Mouse (Mus musculus): ENCODE data around the gene Nkapd1. TPM values are rescaled to one million over a fixed set of nuclear protein-coding genes. Genes with fewer than 3 reads are reported as not detected.

The Nkapd1 gene
- polyA plus RNA-seq, 1 experiment from 2014 or later: 35.3 TPM

- WGBS: 76% methylated on average over 10 of the region's 10 CpGs
- Histone ChIP-seq H3K27ac (replicated peaks; ENCODE audit: low read depth, low read length) (no peak overlapping the region), H3K9ac (replicated peaks; ENCODE audit: low read length) (no peak overlapping the region), H3K4me2 (ENCODE audit: low read depth, low read length) (no peak overlapping the region), H3K4me1 (ENCODE audit: control insufficient read depth, insufficient read depth, low read length) (no peaks in the 10 kb centered on the region), H3K36me3 (replicated peaks; ENCODE audit: control insufficient read depth, insufficient read depth, low read depth, low read length) (no peaks in the 10 kb centered on the region), H3K27me3 (ENCODE audit: control insufficient read depth, insufficient read depth, low read length) (no peaks in the 10 kb centered on the region), H3K9me3 (replicated peaks; ENCODE audit: control insufficient read depth, low read length) (no peaks in the 10 kb centered on the region), H3K4me3 (ENCODE audit: low read depth, low read length) (no peak overlapping the region)
- ATAC-seq (replicated peaks; ENCODE audit: insufficient number of reproducible peaks, low FRiP score, low TSS enrichment, low read depth) (no peak), DNase-seq (ENCODE audit: low spot score) (no peak)
These were observed 47.4 kb downstream of the Nkapd1 start for GRCm38 (mm10) chr9:50569599-50570525.

- no peak overlapping the region for H3K27ac ChIP-seq (replicated peaks; ENCODE audit: low read depth, low read length)
- no peak for DNase-seq (ENCODE audit: low spot score)
- no peak overlapping the region for H3K9ac ChIP-seq (replicated peaks; ENCODE audit: low read length)
- no peaks in the 10 kb centered on the region for H3K4me1 ChIP-seq (ENCODE audit: control insufficient read depth, insufficient read depth, low read length)
- 88% methylated on average over 2 of the region's 2 CpGs for WGBS
- no peak overlapping the region for H3K4me2 ChIP-seq (ENCODE audit: low read depth, low read length)
- no peaks in the 10 kb centered on the region for H3K36me3 ChIP-seq (replicated peaks; ENCODE audit: control insufficient read depth, insufficient read depth, low read depth, low read length)
- no peaks in the 10 kb centered on the region for H3K9me3 ChIP-seq (replicated peaks; ENCODE audit: control insufficient read depth, low read length)
- H3K4me3 ChIP-seq (ENCODE audit: low read depth, low read length): no peak overlapping the region
- H3K27me3 ChIP-seq (ENCODE audit: control insufficient read depth, insufficient read depth, low read length): no peaks in the 10 kb centered on the region
- no peak for ATAC-seq (replicated peaks; ENCODE audit: insufficient number of reproducible peaks, low FRiP score, low TSS enrichment, low read depth)
These were observed 49.4 kb downstream of the Nkapd1 start for GRCm38 (mm10) chr9:50567881-50568280.

- ATAC-seq (replicated peaks; ENCODE audit: insufficient number of reproducible peaks, low FRiP score, low TSS enrichment, low read depth) (no peak), DNase-seq (ENCODE audit: low spot score) (no peak)
- no peak overlapping the region for H3K4me3 ChIP-seq (ENCODE audit: low read depth, low read length)
- WGBS: 87% methylated on average over 4 of the region's 4 CpGs
- H3K4me1 ChIP-seq (ENCODE audit: control insufficient read depth, insufficient read depth, low read length): no peaks in the 10 kb centered on the region
- no peak overlapping the region for H3K9ac ChIP-seq (replicated peaks; ENCODE audit: low read length)
- H3K9me3 ChIP-seq (replicated peaks; ENCODE audit: control insufficient read depth, low read length): no peaks in the 10 kb centered on the region
- H3K27me3 ChIP-seq (ENCODE audit: control insufficient read depth, insufficient read depth, low read length): no peaks in the 10 kb centered on the region
- H3K4me2 ChIP-seq (ENCODE audit: low read depth, low read length): no peak overlapping the region
- no peak overlapping the region for H3K27ac ChIP-seq (replicated peaks; ENCODE audit: low read depth, low read length)
- H3K36me3 ChIP-seq (replicated peaks; ENCODE audit: control insufficient read depth, insufficient read depth, low read depth, low read length): no peaks in the 10 kb centered on the region
These were observed 49.9 kb downstream of the Nkapd1 start for GRCm38 (mm10) chr9:50567372-50567771.

GRCm38 (mm10) chr9:50565940-50566339 lies 51.3 kb downstream of the Nkapd1 start:
- no peak for ATAC-seq (replicated peaks; ENCODE audit: insufficient number of reproducible peaks, low FRiP score, low TSS enrichment, low read depth)
- H3K9me3 ChIP-seq (replicated peaks; ENCODE audit: control insufficient read depth, low read length): no peaks in the 10 kb centered on the region

GRCm38 (mm10) chr9:50565173-50565572 lies 52.1 kb downstream of the Nkapd1 start:
- Histone ChIP-seq H3K9me3 (replicated peaks; ENCODE audit: control insufficient read depth, low read length) (no peaks in the 10 kb centered on the region), H3K4me3 (ENCODE audit: low read depth, low read length) (no peak overlapping the region), H3K36me3 (replicated peaks; ENCODE audit: control insufficient read depth, insufficient read depth, low read depth, low read length) (no peaks in the 10 kb centered on the region), H3K4me2 (ENCODE audit: low read depth, low read length) (no peak overlapping the region), H3K27ac (replicated peaks; ENCODE audit: low read depth, low read length) (no peak overlapping the region), H3K27me3 (ENCODE audit: control insufficient read depth, insufficient read depth, low read length) (no peaks in the 10 kb centered on the region), H3K4me1 (ENCODE audit: control insufficient read depth, insufficient read depth, low read length) (no peaks in the 10 kb centered on the region), H3K9ac (replicated peaks; ENCODE audit: low read length) (no peak overlapping the region)
- ATAC-seq (replicated peaks; ENCODE audit: insufficient number of reproducible peaks, low FRiP score, low TSS enrichment, low read depth) (no peak), DNase-seq (ENCODE audit: low spot score) (no peak)
- 76% methylated on average over 7 of the region's 7 CpGs for WGBS

More at GRCm38 (mm10) chr9:50565940-50566339, 51.3 kb downstream of the Nkapd1 start:
- DNase-seq (ENCODE audit: low spot score): no peak
- H3K4me2 ChIP-seq (ENCODE audit: low read depth, low read length): no peak overlapping the region
- H3K36me3 ChIP-seq (replicated peaks; ENCODE audit: control insufficient read depth, insufficient read depth, low read depth, low read length): no peaks in the 10 kb centered on the region
- H3K9ac ChIP-seq (replicated peaks; ENCODE audit: low read length): no peak overlapping the region
- H3K4me3 ChIP-seq (ENCODE audit: low read depth, low read length): no peak overlapping the region
- no peak overlapping the region for H3K27ac ChIP-seq (replicated peaks; ENCODE audit: low read depth, low read length)
- 70% methylated on average over 4 of the region's 4 CpGs for WGBS
- no peaks in the 10 kb centered on the region for H3K4me1 ChIP-seq (ENCODE audit: control insufficient read depth, insufficient read depth, low read length)
- H3K27me3 ChIP-seq (ENCODE audit: control insufficient read depth, insufficient read depth, low read length): no peaks in the 10 kb centered on the region

- H3K4me3 ChIP-seq (ENCODE audit: low read depth, low read length): no peak overlapping the region
- no peaks in the 10 kb centered on the region for H3K4me1 ChIP-seq (ENCODE audit: control insufficient read depth, insufficient read depth, low read length)
- H3K36me3 ChIP-seq (replicated peaks; ENCODE audit: control insufficient read depth, insufficient read depth, low read depth, low read length): no peaks in the 10 kb centered on the region
- H3K27me3 ChIP-seq (ENCODE audit: control insufficient read depth, insufficient read depth, low read length): no peaks in the 10 kb centered on the region
- 78% methylated on average over 2 of the region's 2 CpGs for WGBS
- no peaks in the 10 kb centered on the region for H3K9me3 ChIP-seq (replicated peaks; ENCODE audit: control insufficient read depth, low read length)
- ATAC-seq (replicated peaks; ENCODE audit: insufficient number of reproducible peaks, low FRiP score, low TSS enrichment, low read depth) (no peak), DNase-seq (ENCODE audit: low spot score) (no peak)
- no peak overlapping the region for H3K9ac ChIP-seq (replicated peaks; ENCODE audit: low read length)
- no peak overlapping the region for H3K27ac ChIP-seq (replicated peaks; ENCODE audit: low read depth, low read length)
- no peak overlapping the region for H3K4me2 ChIP-seq (ENCODE audit: low read depth, low read length)
These were observed 55.3 kb downstream of the Nkapd1 start for GRCm38 (mm10) chr9:50561918-50562360.

GRCm38 (mm10) chr9:50561145-50561917 lies 55.9 kb downstream of the Nkapd1 start, which contains the start of gene Tex12:
TSS of gene Tex12 (minus strand) at chr9:50561325.
- Histone ChIP-seq H3K4me2 (ENCODE audit: low read depth, low read length) (no peak within 1 kb of the TSS), H3K27me3 (ENCODE audit: control insufficient read depth, insufficient read depth, low read length) (no peaks in the 10 kb centered on the region), H3K27ac (replicated peaks; ENCODE audit: low read depth, low read length) (no peak within 1 kb of the TSS), H3K9ac (replicated peaks; ENCODE audit: low read length) (no peak within 1 kb of the TSS), H3K9me3 (replicated peaks; ENCODE audit: control insufficient read depth, low read length) (no peaks in the 10 kb centered on the region), H3K4me1 (ENCODE audit: control insufficient read depth, insufficient read depth, low read length) (no peaks in the 10 kb centered on the region), H3K4me3 (ENCODE audit: low read depth, low read length) (no peak within 1 kb of the TSS), H3K36me3 (replicated peaks; ENCODE audit: control insufficient read depth, insufficient read depth, low read depth, low read length) (no peaks in the 10 kb centered on the region)
- ATAC-seq (replicated peaks; ENCODE audit: insufficient number of reproducible peaks, low FRiP score, low TSS enrichment, low read depth) (no peak), DNase-seq (ENCODE audit: low spot score) (no peak)
- WGBS: 84% methylated on average over 38 of the region's 38 CpGs

Measured in embryonic facial prominence, embryonic 11.5 days (tissue).